Mouse (Mus musculus) fibroblast of lung, adult 2 months (primary cell): ENCODE results near the gene Tarsl2.

Source experiments
- DNase-seq: peaks from one replicate; pipeline ENCODE4 v3.0.0-alpha.2; 2011; ENCODE audit warnings: low read depth

Gene Tarsl2

GRCm38 (mm10) chr7:65737286-65738040, 92.8 kb downstream of the Tarsl2 start:
- DNase-seq = no peak
